Mouse (Mus musculus): Measurements from ENCODE around the gene Pigr. TPM values are rescaled to one million over a fixed set of nuclear protein-coding genes. Genes with fewer than 3 reads are reported as not detected.

The Pigr gene
- total RNA-seq, 2 experiments from 2014 or later, result not detected

DNA sequence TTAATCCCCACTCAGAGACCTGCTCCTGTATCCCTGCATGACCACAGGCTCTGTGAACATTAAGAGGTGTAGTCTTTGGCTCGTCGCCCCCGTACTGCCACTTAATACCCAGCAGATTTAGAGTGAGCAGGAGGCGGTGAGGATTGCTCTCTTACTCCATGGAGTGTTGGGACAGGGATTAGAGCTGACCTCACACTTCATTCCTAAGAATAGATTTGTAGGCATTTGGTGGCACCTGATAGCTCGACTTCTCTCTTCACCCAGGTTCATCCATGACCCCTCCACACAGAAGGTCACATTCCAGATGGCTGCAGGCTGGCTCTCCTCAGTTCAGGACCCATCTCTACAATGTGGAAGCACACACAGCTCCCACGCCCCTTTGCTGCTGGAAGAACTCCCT, 22.2 kb upstream of the Pigr start:
- no peak for TF ChIP-seq CTCF (conservative IDR thresholded peaks at IDR 0.05)
- no peak for DNase-seq (ENCODE audit: low spot score in 2 of 2)
- Histone ChIP-seq H3K4me3 (no peak overlapping the region), H3K27ac (no peak overlapping the region)

DNA sequence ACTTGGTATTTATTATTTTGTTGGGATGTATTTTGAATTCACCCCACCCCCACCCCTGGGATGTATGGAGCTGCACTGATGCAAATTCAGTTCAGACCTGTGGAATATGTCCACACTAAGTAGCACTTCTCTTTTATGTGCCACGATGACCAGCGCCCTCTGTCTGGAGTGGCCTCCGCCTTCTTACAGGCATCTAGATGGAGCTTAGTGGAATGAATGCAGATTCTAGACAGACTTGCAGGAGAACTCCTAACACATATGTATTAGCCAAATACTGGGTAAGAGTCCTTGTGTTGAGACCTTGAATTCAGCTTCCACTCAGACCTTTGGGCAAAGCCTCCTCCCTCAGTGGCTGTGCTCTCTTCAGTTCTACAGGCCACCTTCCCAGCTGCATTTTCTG, 15.6 kb upstream of the Pigr start:
- Histone ChIP-seq H3K27ac (no peak overlapping the region), H3K4me3 (no peak overlapping the region)
- no peak for DNase-seq (ENCODE audit: low spot score in 2 of 2)
- TF ChIP-seq CTCF (conservative IDR thresholded peaks at IDR 0.05), result no peak

DNA sequence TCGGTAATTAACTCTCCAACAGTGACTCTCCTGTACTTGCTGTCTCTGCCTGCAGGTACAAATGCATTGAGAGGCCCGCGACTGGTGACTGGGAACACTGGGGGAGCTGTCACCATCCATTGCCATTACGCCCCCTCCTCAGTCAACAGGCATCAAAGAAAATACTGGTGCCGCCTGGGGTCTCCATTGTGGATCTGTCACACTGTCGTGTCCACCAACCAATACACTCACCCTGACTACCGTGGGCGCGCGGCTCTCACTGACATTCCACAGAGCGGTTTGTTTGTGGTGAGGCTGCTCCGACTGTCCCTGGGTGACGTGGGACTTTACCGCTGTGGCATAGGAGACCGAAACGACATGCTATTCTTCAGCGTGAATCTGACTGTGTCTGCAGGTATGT, 15.2 kb upstream of the Pigr start:
- Histone ChIP-seq H3K27ac (no peak overlapping the region), H3K4me3 (no peak overlapping the region)
- TF ChIP-seq CTCF (conservative IDR thresholded peaks at IDR 0.05), result no peak
- DNase-seq (ENCODE audit: low spot score in 2 of 2), result no peak

DNA sequence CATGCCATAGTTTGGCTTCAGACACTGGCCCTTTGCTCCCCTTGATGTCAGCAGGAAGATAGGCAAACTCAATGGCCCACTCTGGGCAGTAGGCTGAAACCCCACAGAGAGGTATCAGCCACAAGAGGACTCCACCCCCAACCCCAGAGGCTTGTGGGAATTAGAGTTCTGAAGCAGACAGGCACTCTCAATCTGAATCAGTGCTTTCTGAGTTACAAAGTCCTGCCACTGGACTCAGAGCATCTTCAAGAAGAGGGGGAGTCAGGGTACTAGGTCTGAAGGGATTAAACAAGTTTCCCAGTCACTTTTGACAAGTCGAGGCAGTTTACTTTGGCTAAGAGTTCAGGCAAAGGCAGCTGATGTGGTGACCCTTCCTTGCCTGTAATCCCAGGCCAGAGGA, 6.7 kb upstream of the Pigr start:
- DNase-seq (ENCODE audit: low spot score in 2 of 2), result no peak
- no peak overlapping the region for H3K4me3 ChIP-seq
- TF ChIP-seq CTCF (conservative IDR thresholded peaks at IDR 0.05), result no peak
- no peak overlapping the region for H3K27ac ChIP-seq

DNA sequence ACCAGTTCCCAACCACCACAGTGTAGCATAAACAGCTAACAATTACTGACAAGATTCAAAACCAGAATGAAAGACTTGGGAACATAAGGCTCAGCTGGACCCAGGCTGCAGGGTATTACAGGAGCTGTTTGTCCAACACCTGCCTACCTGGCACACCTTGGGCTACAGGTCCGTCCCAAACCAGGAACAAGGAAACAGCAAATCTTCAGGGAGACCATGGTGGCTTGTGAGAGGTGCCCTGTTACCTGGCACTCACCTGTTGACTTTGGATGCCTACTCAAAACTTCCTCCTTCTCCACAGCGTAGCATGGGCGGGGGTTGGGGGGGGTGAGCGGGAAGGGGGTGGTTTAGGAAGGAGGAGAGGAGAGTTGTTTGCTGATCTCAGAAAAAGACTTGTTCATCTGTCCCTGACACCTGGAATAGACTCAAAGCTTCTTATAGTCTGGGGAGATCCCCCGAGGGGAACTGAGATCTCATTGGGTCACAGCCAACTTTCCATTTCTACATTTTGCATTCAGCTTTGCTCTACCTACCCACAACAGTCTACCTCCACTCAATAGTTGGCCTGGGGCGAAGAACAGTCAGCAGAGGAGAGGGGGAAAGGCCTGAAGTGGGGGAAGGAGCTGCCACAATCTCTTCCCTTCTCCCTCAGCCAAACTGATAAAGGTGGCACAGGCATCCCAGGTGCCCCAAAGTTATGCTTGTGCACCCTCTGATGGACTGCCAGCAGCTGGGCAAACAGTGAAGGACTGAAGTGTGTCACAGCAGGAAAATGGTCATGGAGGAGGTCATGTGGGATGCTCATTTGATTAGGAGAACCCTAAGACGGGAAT, 6.0 kb upstream of the Pigr start:
- no peak for DNase-seq (ENCODE audit: low spot score in 2 of 2)
- no peak for TF ChIP-seq CTCF (conservative IDR thresholded peaks at IDR 0.05)
- H3K27ac ChIP-seq, result no peak overlapping the region
- H3K4me3 ChIP-seq, result no peak overlapping the region

DNA sequence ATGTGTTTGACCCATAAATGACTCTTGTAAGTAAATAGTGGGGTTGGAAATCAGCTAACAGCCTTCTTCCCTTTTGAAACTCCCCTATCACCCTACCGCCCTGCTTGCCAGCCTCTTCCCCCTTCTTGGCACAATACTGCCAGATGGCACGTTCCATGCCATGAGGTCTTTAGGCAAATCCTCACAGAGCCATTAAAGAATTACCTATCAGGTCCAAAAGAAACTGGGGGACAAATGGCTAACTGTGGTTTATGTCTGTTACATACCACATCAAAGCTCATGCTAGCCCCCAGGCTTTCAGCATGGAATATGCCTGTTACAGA, 5.4 kb upstream of the Pigr start:
- no peak for TF ChIP-seq CTCF (conservative IDR thresholded peaks at IDR 0.05)
- DNase-seq (ENCODE audit: low spot score in 2 of 2), result no peak
- Histone ChIP-seq H3K27ac (no peak overlapping the region), H3K4me3 (no peak overlapping the region)

DNA sequence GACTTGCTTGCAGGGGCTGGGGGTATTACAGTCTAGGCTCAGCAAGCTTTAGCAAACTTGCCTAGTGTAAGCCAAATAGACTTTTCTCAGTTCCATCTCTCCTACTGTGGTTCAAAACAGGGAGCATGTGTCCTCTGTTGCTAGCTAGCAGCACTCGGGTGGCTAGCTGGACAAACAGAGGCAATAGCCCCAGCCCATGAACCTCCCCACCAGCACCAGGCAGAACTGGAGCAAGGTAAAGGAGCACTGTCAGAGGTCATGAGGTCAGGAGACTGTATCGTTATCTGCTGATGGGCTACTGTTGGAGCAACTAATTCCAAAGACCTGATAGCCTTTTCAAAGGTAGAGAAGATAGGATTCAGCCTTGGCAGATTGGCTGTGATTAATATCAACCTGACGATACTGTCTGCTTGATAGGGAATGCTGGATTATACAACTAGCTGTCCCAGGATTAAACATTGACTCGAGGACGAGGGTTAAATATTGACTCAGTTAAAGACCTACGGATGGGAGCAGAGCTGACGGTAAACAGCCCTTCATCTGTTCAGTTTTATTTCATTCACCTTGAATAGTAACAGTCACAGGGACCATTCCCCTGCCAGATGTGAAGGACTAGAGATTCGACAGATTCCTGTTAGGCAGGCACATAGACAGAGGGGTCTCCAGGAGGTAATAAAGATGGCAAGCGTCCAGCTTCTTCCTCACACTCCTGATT, 4.4 kb upstream of the Pigr start:
- Histone ChIP-seq H3K27ac (no peak overlapping the region), H3K4me3 (no peak overlapping the region)
- TF ChIP-seq CTCF (conservative IDR thresholded peaks at IDR 0.05), result no peak
- no peak for DNase-seq (ENCODE audit: low spot score in 2 of 2)

DNA sequence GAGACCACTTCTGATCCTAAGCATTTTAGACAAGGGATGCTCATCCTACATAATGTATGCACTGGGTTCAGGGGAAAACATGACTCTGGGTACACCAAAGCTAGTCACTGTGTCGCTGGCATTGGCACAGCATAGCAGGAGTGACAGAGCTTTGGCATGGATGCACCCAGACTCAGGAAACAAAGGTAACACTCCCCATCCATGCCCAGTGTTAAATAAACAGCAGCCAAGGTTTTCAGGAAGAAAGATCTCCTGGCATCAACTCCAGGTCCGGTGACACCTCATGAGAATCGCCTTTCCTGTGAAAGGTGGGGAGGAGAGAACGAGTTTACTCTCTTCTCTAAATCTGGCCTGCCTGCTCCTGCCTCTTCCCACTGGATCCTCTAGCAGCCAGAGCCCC, 2.2 kb downstream of the Pigr start:
- TF ChIP-seq CTCF (conservative IDR thresholded peaks at IDR 0.05), result no peak
- Histone ChIP-seq H3K4me3 (no peak overlapping the region), H3K27ac (no peak overlapping the region)
- no peak for DNase-seq (ENCODE audit: low spot score in 2 of 2)

DNA sequence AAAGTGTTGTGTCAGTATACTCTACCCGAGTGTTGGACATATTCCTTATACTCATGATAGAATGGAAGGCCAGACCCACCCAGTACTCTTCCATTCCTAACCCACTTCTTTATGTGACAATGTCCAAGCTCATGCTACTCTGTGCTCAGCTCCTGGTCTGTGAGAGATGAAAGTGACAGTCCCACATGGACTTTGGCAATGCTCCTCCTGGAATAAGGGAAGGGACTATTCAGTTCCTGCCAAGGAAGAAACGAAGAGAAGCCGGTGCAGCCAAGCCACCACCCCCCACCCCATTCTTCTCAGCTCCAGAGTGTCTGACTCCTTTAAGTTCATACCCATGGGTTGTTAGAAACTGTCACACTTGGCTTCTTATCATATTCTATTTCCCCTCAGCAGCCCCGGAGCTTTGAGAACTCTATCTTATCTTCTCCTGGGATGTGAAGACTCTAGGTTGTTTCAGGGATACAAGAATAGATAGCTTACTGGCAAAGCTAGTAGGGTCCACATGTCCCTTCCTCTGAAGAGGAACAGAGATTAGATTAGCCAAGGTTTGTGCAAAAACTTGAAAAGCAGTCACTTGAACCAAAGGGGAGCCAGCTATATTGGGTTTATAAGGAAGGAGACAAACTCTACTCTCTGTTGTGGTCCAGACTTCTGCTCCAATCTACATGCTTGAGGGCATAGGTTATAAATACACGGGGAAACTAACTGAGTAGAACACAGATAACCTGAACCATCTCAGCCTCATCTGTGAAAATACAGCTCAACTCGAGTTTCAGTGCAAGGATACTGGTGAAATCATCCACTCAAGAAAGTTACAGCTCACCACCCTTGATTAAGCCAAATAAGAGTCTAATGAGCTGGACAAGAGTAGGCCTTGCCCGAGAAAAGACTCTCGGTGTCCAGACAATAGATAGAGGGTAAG, 3.7 kb downstream of the Pigr start:
- no peak for TF ChIP-seq CTCF (conservative IDR thresholded peaks at IDR 0.05)
- no peak for DNase-seq (ENCODE audit: low spot score in 2 of 2)
- Histone ChIP-seq H3K4me3 (no peak overlapping the region), H3K27ac (no peak overlapping the region)

DNA sequence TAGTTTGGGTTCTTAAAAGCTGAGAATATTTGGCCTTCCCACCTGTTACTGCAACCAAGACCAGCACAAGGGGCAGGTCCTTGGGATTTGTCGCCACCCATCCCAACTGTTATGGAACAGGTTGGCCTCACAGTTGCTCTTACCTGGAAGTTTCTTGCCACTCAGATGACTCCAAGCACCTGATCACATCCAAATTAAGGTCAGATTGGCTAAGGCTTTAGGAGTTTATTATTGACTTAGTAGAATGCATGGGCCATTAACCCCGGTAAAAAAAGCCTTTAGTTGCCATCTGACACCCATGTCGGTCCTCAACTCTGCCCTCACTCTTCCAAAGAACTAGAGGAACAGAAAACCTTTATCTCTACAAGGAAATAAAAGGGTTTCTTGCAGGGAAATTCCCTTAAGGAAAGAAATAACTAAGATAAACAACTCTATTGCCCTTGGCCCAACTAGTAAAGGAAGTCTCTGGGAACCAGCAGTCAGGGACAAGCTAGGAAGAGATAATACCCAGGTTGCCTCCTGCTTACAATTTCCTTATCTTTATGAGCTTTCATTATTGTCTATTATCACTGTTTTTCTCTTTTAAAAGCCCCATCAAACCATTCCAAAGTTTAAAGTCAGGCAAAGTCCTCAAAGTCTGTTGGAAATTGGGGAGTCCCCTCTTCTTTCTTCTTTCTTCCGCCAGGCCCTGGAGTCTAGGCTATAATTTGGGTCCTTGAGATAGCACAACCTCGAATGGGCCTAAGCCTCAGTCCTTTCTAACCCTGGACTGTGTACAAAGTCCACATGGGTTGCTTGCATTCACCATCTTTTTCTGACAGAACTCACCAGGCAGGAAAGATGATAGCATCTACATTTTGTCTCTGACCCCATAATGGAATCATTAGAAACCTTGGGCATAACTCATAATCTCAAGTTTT, 6.0 kb downstream of the Pigr start:
- Histone ChIP-seq H3K27ac (no peak overlapping the region), H3K4me3 (no peak overlapping the region)
- no peak for DNase-seq (ENCODE audit: low spot score in 2 of 2)
- no peak for TF ChIP-seq CTCF (conservative IDR thresholded peaks at IDR 0.05)

DNA sequence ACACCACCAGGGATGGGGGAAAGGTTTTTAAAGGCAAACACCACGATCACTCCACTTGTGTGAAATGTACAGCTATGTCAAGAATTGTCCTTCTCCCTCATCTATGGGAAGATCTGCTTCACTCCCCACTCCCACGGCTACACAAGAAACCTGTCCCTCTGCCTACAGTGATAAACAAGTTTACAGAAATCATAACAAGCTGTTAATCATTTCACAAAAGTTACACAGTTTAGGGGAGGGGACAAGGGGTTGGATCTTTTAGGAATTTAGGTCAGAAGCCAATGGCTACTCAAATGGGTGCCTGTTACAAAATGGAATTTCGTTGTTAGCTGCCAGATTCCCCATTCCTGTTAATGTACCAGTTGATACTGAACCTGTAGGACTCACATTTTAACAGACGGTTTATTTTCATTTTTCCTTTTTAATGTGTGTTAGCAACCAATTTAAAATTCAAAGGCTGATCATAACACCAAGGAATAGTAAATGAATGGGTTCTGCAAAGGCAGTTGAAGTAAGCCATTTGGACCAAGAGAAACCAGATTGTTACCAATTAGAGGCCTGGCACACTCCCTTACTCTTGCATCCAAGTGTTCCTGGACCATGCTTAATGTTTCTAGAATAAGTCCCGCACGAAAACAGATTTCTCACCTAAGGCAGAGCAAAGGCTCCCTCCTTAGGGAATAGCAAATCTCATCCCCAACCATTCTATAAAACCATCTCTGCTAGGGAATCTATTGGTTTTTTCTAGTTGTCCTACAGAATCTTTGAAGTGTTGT, 8.9 kb downstream of the Pigr start:
- no peak for TF ChIP-seq CTCF (conservative IDR thresholded peaks at IDR 0.05)

More for the DNA sequence above, 8.9 kb downstream of the Pigr start:
- peak; percentile 27 to 61 for DNase-seq (ENCODE audit: low spot score in 2 of 2)
- Histone ChIP-seq H3K4me3 (no peak overlapping the region), H3K27ac (no peak overlapping the region)

Measured in layer of hippocampus, adult 2 months (tissue).